Mouse (Mus musculus): ENCODE data around the gene Gm11127. TPM values are rescaled to one million over a fixed set of nuclear protein-coding genes. Genes with fewer than 3 reads are reported as not detected.

Gm11127 gene
- not detected in 2 replicates for polyA plus RNA-seq (2021; fragmentation: Nextera tagmentation)
- long read RNA-seq, experiment 1 = 0 reads
- long read RNA-seq, experiment 2 = 0 reads

GRCm38 (mm10) chr17:36058362-36058761, at the start of gene Gm11127:
Gene Gm11127, minus strand, starts transcription at chr17:36058371.

GRCm38 (mm10) chr17:36042610-36043169, 15.5 kb downstream of the Gm11127 start, which contains the start of the genes H2-T22 and Gm6034:
Gene H2-T22, minus strand, starts transcription at chr17:36042747.
Gene Gm6034, plus strand, starts transcription at chr17:36042961.

GRCm38 (mm10) chr17:36032351-36032875, 25.8 kb downstream of the Gm11127 start, which contains the start of gene H2-T23:
Gene H2-T23, minus strand, starts transcription at chr17:36032855.

GRCm38 (mm10) chr17:36020191-36021073, 37.7 kb downstream of the Gm11127 start, which contains the start of gene H2-T24:
Gene H2-T24, minus strand, starts transcription at chr17:36020560.

Other genes with a start within 250 kb of the Gm11127 start
- gene Ier3, start 236.7 kb downstream of the Gm11127 start, polyA plus RNA-seq (2021; fragmentation: Nextera tagmentation) = 11.2 and 18.9 TPM in 2 replicates
- gene Flot1, start 235.1 kb downstream of the Gm11127 start, polyA plus RNA-seq (2021; fragmentation: Nextera tagmentation) = 142 and 144 TPM in 2 replicates
- 596 and 663 TPM in 2 replicates for gene Tubb5, start 220.1 kb downstream of the Gm11127 start, polyA plus RNA-seq (2021; fragmentation: Nextera tagmentation)
- gene Mdc1, start 216.9 kb downstream of the Gm11127 start, polyA plus RNA-seq (2021; fragmentation: Nextera tagmentation) = 2.9 and 4.1 TPM in 2 replicates
- 4.0 and 4.1 TPM in 2 replicates for gene Nrm, start 197.1 kb downstream of the Gm11127 start, polyA plus RNA-seq (2021; fragmentation: Nextera tagmentation)
- 0.97 and 6.2 TPM in 2 replicates for gene Ppp1r18, start 192.8 kb downstream of the Gm11127 start, polyA plus RNA-seq (2021; fragmentation: Nextera tagmentation)
- gene Dhx16, start 178.6 kb downstream of the Gm11127 start, polyA plus RNA-seq (2021; fragmentation: Nextera tagmentation) = 9.6 and 13.1 TPM in 2 replicates
- 59.1 and 90.8 TPM in 2 replicates for gene 2310061I04Rik, start 160.9 kb downstream of the Gm11127 start, polyA plus RNA-seq (2021; fragmentation: Nextera tagmentation)
- gene Atat1, start 148.3 kb downstream of the Gm11127 start, polyA plus RNA-seq (2021; fragmentation: Nextera tagmentation) = 34.2 and 50.5 TPM in 2 replicates
- 65.1 and 66.8 TPM in 2 replicates for gene Mrps18b, start 142.0 kb downstream of the Gm11127 start, polyA plus RNA-seq (2021; fragmentation: Nextera tagmentation)
- gene Ppp1r10, start 141.9 kb downstream of the Gm11127 start, polyA plus RNA-seq (2021; fragmentation: Nextera tagmentation) = 16.6 and 18.5 TPM in 2 replicates
- 50.2 and 50.3 TPM in 2 replicates for gene Abcf1, start 88.6 kb downstream of the Gm11127 start, polyA plus RNA-seq (2021; fragmentation: Nextera tagmentation)
- 23.8 and 41.5 TPM in 2 replicates for gene Gnl1, start 78.5 kb downstream of the Gm11127 start, polyA plus RNA-seq (2021; fragmentation: Nextera tagmentation)
- 12.1 and 12.4 TPM in 2 replicates for gene Prr3, start 78.1 kb downstream of the Gm11127 start, polyA plus RNA-seq (2021; fragmentation: Nextera tagmentation)
- 2.5 and 3.0 TPM in 2 replicates for gene H2-T24, start 37.8 kb downstream of the Gm11127 start, polyA plus RNA-seq (2021; fragmentation: Nextera tagmentation)
- 24.6 and 34.7 TPM in 2 replicates for gene H2-T23, start 25.5 kb downstream of the Gm11127 start, polyA plus RNA-seq (2021; fragmentation: Nextera tagmentation)
- gene H2-T22, start 15.6 kb downstream of the Gm11127 start, polyA plus RNA-seq (2021; fragmentation: Nextera tagmentation) = 21.2 and 21.4 TPM in 2 replicates
- not detected in 2 replicates for gene Gm6034, start 15.4 kb downstream of the Gm11127 start, polyA plus RNA-seq (2021; fragmentation: Nextera tagmentation)
- 0.06 TPM in 1 of 2 replicates, not detected in the other for gene Gm19684, start 63.3 kb upstream of the Gm11127 start, polyA plus RNA-seq (2021; fragmentation: Nextera tagmentation)
- not detected in 2 replicates for gene Gm7030, start 71.1 kb upstream of the Gm11127 start, polyA plus RNA-seq (2021; fragmentation: Nextera tagmentation)
- gene Gm8909, start 110.2 kb upstream of the Gm11127 start, polyA plus RNA-seq (2021; fragmentation: Nextera tagmentation) = 0.39 TPM in 1 of 2 replicates, not detected in the other
- not detected in 2 replicates for gene H2-T3, start 131.9 kb upstream of the Gm11127 start, polyA plus RNA-seq (2021; fragmentation: Nextera tagmentation)
- gene Rpp21, start 199.7 kb upstream of the Gm11127 start, polyA plus RNA-seq (2021; fragmentation: Nextera tagmentation) = 107 and 115 TPM in 2 replicates
- gene Trim39, start 213.9 kb upstream of the Gm11127 start, polyA plus RNA-seq (2021; fragmentation: Nextera tagmentation) = 3.7 and 4.7 TPM in 2 replicates
- not detected in 2 replicates for gene H2-M10.2, start 228.1 kb upstream of the Gm11127 start, polyA plus RNA-seq (2021; fragmentation: Nextera tagmentation)

Measured in left cerebral cortex, adult 6 months (tissue).